Mouse (Mus musculus) myocyte (in vitro differentiated cells): ENCODE data around the gene Eif4g3.

Experiments used
- CEBPB ChIP-seq: IDR thresholded peaks from 2 replicates; pipeline ENCODE4 v1.6.1; 2011; ENCODE audit warnings: mild to moderate bottlenecking, moderate library complexity; ENCODE audit not compliant: poor library complexity, insufficient read depth, severe bottlenecking
- E2F4 ChIP-seq: IDR thresholded peaks from one replicate; pipeline ENCODE4 v1.6.1; 2011; ENCODE audit warnings: mild to moderate bottlenecking, control low read depth, moderate library complexity; ENCODE audit not compliant: insufficient read depth
- MAX ChIP-seq: IDR thresholded peaks from one replicate; pipeline ENCODE4 v1.6.1; 2011; ENCODE audit warnings: low read depth, mild to moderate bottlenecking, control low read depth
- MYOG ChIP-seq, 3 experiments: IDR thresholded peaks; one replicate each; pipeline ENCODE4 v1.6.1; 2011; ENCODE audit warnings: control low read depth in 2 of 3, low read depth in 2 of 3, mild to moderate bottlenecking in 2 of 3; ENCODE audit not compliant: insufficient read length in 2 of 3, control insufficient read depth in 1 of 3, insufficient read depth in 1 of 3
- POLR2A ChIP-seq: IDR thresholded peaks from one replicate; pipeline ENCODE4 v1.6.1; 2011; ENCODE audit warnings: low read depth, mild to moderate bottlenecking, control low read depth, moderate library complexity; ENCODE audit not compliant: insufficient read length
- POLR2AphosphoS2 ChIP-seq: IDR thresholded peaks from one replicate; pipeline ENCODE4 v1.6.1; 2011; ENCODE audit warnings: low read depth, control low read depth; ENCODE audit not compliant: insufficient read length
- REST ChIP-seq: IDR thresholded peaks from one replicate; pipeline ENCODE4 v1.6.1; 2011; ENCODE audit warnings: mild to moderate bottlenecking, control low read depth, moderate library complexity; ENCODE audit not compliant: insufficient read depth, insufficient read length
- TCF12 ChIP-seq: IDR thresholded peaks from one replicate; pipeline ENCODE4 v1.6.1; 2011; ENCODE audit warnings: mild to moderate bottlenecking, control low read depth; ENCODE audit not compliant: poor library complexity, insufficient read depth, severe bottlenecking
- TCF3 ChIP-seq: IDR thresholded peaks from one replicate; pipeline ENCODE4 v1.6.1; 2011; ENCODE audit warnings: low read depth, control low read depth; ENCODE audit not compliant: insufficient read length
- USF1 ChIP-seq: IDR thresholded peaks from one replicate; pipeline ENCODE4 v1.6.1; 2011; ENCODE audit warnings: low read depth, mild to moderate bottlenecking, control low read depth, moderate library complexity

DNA sequence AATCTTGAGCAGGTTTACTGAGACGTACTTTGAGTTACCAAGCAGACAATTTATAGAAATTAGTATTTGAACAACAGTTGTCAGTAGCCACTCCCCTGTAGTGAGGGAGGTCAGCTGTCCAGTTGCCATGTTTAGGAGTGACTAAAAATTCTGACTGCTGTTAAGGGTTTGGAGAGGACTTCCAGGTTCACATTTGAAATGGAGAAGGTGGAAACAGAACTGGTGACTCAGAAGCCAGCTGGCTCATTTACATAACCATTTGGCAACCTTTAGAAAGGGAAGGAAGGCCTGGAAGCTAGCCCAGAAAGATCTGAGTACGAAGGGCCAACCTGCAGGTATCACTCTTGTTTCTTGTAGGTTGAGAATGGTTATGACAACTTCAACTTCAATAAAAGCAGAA, 75.8 kb downstream of the Eif4g3 start:
- TF ChIP-seq TCF12 = no peak
- TF ChIP-seq POLR2A = no peak
- TF ChIP-seq E2F4 = no peak
- no peak for TF ChIP-seq CEBPB
- TF ChIP-seq REST = no peak
- TF ChIP-seq TCF3 = no peak
- TF ChIP-seq MAX = no peak
- peak in 1 of 3 experiments; percentile 86 for TF ChIP-seq MYOG (IDR thresholded peaks at IDR 0.05; ENCODE audit: control insufficient read depth in 1 of 3, insufficient read depth in 1 of 3, insufficient read length in 2 of 3, low read depth in 2 of 3)
- no peak for TF ChIP-seq USF1
- no peak for TF ChIP-seq POLR2AphosphoS2
